Mouse (Mus musculus) c-Kit-positive CD71-positive TER-119-positive erythroid progenitor cells, embryonic 14.5 days (primary cell): ENCODE results near the gene Wnk1.
"Not testable (repeated sequence)": the region's sequence is repeated elsewhere in the genome, so short reads cannot be mapped to it uniquely, and the experiment has no call there.

Experiments used
- DNase-seq: peaks from one replicate; pipeline ENCODE4 v3.0.0-alpha.2; 2013; ENCODE audit warnings: low spot score

Wnk1 gene

DNA sequence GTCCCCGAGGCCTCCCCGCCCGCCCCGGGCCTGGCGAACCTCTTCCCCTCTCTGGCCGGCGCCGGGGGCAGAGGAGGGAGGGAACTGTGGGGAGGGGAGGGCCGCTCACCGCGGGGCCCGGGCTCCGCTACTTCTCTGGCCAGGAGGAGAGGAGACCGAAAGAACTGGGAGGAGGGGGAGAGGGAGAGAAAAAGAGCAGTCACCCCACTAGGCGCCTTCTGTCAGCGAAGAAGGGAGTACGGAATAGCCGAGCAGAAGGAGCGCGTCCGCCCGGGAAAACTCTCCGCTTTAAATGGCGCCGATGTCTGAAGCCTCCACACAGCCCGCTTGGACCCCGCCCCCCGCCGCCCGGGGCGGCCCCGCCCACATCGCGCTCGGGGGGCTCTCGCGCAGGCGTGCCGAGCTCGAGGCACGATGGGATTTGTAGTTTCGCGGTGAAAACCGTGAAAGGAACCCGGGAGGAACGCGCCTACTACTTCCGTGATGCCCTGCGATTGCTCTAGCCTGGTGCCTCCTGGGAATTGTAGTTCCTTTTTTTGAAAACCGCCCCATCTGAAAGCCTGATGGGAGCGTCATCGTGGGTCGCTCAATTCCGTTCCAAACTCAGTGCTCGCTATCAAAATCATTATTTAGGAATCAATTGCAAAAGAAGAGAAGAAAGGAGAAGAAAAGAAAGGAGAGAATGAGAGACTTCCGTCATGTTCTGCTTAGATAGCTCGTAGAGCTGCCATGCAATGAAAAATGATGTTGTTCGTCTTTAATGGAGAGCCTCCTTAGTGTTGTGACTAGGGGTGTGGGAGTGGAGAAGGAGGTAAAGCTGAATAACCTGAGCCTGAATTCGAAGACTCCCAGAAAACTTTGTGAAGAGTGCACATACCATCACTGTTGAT is at the start of gene Wnk1:
TSS of gene Wnk1 (minus strand) at position 307 of the 890 bp plus-strand sequence.
- peak; percentile 96 for DNase-seq

DNA sequence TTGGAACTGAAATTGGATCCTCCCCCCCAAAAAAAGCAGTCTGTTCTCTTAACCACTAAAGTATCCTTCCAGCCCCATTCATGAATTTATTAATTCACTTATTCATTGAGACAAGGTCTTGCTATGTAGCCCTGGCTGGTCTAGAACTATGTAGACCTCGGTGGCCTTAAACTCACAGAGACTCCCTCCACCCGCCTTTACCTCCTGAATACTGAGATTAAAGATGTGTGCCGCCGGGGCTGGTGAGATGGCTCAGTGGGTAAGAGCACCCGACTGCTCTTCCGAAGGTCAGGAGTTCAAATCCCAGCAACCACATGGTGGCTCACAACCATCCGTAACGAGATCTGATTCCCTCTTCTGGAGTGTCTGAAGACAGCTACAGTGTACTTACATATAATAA is 48.6 kb upstream of the Wnk1 start:
- DNase-seq = not testable (repeated sequence)

DNA sequence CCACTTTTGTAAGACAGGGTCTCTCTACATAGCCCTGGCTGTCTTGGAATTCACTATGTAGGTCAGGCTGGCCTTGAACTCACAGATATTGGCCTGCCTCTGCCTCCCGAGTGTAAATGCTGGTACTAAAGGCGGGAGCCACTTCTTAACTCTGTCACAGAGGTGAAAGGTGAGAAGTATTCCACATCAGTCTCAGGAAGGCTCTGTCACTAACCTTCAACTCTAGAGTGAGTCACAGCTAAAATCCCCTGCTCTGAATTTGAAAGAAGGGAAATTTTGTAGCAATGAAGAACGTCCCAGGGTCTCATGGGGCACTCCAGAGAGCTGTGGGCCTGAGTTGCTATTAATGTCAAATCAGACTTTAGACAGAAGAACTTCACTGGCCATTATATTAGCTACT is 47.4 kb upstream of the Wnk1 start:
- no peak for DNase-seq

DNA sequence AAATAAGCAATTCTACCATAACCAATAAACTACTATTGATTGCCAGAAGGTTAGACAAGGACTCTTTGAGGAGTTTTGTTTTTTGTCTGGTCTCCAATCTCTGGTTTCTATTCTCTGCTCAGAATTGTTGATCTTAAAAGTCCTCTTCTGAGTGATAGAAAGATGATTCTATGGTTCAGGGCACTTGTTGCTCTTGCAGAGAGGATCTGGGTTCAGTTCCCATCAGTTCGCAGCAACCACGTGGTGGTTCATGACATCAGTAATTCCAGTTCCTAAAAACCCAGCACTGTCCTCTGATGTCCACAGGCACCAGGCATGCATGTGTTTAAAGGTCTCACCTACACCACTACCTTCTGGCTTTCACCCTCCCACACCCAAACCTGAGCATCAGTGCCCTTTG is 46.5 kb upstream of the Wnk1 start:
- no peak for DNase-seq

DNA sequence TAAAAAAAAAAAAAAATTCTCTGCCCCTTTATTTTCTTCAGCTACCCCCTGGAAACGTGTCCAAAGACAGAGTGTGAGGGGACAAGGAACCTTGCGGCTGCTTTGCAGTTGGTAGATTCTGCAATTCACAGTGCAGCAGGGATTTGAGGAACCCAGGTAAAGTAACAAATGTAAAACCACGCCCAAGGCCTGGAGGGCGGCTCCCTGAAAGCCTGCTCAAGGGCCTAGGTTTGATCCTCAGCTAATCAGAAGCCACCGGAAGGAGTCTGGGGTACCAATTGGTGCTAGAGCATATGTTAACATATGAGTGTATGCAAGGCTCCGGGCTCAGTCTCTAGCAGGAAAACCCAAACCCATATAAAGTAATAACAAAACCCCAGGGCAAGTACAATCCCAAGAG is 45.0 kb upstream of the Wnk1 start:
- DNase-seq = no peak

DNA sequence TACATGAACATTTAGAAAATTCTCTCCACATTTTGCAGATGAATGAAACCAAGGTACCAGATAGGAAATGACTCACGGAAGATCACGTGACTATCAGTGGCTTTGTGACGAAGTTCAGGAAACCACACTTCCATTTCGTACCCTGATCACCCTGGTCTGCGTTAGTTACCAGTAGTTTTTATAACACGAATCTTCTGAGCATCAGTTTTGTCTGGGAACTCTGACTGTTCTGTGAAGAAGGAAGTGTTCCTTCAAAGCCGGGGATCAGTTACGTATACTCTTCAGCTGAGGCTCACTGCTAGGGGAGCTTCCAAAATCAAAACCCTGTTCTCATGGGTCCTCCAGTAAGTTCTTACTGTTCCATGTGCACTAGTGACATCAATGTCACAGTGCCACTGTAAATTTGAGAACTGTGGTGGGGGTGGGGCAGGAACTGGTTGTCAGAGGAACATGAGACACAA is 44.5 kb upstream of the Wnk1 start:
- DNase-seq = no peak

DNA sequence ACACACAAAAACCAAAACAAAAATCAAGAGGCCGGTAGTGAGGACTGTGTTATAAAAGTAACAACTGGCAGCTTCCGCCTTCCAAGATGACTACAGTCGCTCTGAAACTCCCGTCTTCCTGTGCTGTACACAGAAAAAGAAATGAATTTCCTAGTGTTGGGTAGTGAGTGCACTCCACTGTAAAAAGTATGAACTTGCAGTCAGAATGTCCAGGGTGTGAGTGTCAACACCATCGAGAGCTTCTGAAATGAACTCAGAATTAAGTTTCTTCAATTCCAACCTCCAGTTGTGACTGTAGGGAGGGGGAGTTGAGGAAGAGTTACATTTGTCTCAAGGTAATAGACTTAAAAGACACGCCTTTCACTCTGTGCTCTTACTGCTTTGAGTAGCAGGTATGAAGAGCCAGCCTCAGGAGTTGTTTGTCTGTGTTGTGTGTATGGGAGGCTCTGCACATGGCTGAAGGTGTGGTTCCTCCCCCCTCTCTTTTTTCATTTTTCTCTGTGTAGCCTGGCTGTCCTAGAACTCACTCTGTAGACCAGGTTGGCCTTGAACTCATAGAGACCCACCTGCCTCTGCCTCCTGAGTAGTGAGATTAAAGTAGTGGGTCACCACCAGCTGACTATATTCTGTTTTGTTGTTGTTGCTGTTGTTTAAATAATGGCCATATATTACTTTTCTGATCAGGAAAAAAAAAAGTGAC is 43.9 kb upstream of the Wnk1 start:
- DNase-seq = no peak

DNA sequence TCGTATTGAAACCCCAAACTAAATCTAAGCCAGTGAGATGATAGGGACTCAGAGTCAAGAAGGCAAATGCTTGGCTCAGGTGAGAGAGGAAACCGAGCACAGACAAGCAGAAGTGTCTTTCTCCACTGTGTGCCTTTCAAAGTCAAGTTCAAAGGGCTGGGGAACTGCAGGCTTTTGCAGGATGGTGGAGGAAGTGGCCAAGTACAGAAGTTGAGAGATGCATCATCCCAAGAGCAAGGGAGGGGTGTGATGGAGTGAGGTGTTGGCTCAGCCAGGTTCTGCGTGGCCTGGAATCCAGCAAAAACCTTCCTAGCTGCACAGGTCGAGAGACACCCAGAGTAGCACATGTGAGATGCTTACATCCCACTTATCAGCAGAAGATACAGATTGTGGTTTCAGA is 43.0 kb upstream of the Wnk1 start:
- DNase-seq = no peak

DNA sequence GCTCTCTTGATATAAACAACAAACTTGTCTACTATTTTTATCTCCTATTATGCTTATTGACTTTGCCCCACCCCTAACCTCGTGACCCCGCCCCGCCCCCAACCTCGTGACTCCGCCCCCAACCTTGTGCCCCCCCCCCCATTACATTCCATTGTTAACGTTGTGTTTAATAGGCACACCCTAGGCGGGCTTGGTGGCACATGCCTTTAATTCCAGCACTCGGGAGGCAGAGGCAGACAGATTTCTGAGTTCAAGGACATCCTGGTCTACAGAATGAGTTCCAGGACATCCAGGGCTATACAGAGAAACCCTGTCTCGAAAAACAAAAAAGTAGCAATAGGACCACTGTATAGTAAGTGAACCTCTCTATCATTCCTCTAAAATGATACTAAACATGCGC is 41.1 kb upstream of the Wnk1 start:
- no peak for DNase-seq

DNA sequence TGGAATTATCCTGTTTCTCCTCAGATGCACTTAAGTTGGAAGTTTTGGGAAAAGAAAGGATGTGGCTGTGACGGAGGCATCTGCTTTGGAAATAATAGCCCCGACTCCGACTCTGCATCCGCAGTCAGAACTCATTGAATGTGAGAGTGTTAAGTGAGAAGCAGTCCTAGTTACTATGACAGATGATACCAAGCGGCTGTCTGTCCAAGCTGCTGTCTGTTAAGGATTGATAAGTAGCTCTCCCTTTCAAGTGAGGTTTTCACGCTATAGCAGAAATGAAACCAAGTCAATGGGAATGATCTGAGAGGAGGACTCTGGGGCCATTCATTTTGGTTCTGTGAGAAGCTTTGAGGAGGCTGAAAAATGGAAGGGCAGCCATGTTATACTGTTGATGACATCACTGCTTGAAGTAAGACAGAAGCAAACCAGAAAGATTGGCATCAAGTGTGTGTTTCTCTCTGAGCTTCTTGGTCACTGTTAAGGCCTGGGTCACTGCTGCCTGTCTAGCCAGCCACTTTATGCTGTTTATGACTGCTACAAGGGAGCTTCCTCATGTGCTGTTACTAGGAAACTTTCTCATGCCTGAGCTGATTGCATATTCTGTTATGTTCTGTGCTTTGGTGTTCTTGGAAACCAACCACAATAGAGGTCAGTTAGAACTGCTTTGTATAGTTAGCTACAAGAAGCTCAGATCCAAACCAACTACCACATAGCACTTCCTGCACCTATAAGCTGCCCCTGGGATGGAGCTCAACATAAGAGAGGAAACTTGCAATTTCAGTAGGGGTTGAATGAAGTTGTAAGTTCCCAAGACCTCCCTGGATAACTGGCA is 38.4 kb upstream of the Wnk1 start:
- peak; percentile 43 for DNase-seq

DNA sequence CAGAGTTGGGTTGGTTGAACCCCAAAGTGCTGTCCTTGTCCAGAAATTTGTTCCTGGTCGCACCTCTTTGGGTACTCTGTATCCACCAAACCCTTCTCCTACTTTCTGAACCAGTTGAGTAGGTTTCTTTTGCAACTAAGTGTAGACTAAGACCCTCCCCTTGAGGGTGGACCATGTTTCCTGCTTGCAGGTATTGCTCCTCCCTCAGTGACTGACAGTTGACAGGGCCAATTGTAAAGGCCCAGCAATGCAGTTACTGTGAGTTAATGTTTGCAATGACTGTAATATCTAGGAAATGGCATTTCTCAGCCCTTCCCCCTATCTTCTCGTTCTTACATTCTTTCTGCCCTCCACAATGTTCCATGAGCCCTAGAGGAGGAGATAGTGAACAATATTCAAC is 34.2 kb upstream of the Wnk1 start:
- no peak for DNase-seq

DNA sequence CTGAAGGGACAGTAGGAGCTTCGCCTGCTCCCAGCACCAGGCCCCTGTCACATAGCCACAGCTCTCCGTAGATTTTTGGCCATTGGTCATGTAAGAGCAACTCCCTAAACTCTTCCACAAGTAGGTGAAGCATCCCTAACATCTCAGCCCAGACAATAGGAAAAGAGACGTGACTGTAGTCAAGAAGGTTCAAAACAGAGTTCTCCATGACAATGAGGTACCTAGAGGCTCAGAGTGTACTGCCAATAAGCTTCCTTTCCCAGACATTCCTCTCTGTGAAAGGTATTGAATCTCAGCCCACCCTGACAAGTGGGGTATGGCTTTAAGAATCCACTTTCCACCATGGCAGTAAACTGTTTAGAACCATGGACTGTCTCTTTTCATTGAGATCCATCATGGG is 31.1 kb upstream of the Wnk1 start:
- no peak for DNase-seq

DNA sequence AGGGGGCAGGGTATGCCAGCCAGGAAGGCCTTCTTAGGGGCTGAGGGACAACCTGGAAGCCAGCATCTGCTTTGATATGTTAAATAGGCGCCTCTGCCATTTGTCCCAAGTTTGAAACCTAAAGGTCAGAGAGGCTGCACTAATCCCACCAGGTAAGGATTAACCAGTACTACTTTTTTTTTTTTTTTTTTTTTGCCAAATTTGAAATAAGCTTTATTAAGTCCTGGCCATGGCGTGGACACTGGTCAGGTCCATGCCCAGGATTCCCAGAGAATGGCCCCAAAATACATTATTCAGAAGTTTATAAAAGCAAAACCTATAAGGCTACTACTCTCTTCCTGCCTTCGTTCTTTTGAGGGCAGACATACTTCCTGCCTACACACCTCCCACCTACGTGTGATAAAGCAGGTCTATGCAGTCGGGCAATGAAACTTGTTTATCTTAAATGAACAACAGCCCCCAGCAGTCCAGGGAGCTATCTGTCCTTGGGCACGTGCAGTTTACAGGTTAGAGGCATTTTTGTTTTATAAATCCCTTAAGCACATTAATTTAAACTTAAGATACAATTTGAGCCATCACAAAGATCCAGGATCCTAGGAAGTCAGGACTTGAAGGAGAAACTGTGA is 27.2 kb upstream of the Wnk1 start:
- no peak for DNase-seq

DNA sequence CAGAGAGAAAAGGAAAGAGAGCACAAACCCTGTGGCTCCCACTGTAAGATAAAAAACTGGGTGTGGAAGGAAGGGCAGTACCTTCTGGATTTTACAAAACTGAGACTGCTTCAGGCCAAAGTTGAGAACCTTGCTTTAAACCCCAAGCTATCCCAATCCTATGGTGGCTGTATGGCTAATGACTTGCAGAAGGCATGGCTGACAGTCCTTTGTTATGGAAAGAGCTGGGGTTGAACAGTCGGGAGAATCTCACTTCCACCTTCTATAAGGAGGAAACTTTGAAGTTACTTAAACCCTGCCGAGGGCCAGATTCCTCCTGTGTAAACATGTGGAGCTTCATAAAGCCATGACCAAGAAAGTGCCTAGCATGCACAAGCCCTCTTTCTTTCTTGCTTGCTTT is 26.2 kb upstream of the Wnk1 start:
- DNase-seq = no peak

DNA sequence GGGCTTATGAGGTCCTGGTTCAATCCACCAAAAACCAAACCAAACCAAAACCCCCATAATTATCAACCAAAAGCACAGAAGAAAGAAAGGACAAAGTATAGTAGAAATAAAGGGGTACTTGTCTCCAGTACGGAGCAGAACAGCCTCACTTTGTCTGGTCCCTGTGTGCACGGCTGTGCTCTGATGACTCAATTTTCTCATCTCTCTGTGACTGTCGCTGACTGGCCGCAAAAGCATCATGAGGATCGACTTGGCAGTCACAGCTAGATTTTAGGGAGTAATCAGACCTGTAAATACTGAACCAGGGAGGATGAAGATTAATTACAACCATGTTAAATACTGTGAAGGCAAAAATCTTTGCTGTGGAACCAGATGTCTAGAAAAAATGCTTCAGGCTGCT is 24.5 kb upstream of the Wnk1 start:
- no peak for DNase-seq

DNA sequence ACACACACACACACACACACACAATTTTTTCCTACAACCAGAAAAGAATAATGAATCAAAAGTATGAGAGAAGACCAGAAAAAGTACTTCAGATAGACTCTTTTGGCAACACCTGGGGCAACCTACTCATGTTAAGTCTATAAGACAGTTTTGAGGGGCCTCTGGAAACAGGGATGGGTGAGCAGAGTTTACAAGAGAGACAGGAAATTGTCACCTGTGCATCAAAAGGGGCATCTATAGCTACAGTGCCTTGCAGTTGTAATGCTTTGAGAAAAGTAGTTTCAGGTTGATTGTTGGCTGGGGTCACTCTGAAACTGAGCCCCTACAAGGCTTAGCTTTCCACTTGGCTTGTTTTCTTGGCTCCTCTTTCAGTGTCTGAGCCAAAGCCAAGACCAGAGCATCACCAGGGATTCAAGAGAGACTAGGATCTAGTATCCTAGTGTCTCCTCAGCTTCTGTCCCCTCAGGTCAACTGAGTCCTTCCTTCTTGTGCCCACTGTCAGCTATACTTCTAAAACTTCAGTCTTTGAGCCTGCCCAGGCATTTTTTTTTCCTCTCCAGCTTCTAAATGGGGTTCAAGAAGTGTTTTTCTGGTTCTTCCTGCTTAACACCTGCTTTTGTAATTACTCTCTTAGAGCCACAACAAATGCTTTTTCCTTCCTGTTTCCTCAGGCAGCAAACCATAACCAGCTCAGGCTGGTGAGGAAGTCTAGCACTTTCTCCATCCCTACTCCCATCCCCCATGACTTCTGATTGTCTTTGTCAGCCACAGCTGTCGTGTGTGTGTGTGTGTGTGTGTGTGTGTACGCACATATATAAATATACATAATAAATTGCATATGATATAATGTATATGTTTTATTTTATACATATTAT is 17.4 kb upstream of the Wnk1 start:
- DNase-seq = no peak

DNA sequence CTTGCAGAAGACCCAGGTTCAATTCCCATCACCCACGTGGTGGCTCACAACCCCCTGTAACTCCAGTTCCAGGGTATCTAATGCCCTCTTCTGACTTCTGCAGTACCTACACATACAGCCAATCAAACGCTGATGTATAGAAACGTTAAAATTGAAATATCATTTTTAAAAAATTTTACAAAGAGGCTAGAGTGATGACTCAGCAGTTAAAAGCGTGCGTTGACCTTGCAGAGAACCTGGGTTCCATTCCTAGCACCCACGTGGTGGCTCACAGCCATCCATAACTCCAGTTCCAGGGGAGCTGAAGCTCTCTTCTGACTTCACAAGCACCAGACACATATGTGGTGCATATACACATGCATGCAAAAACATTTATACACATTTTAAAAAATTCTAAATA is 15.9 kb upstream of the Wnk1 start:
- DNase-seq = no peak

DNA sequence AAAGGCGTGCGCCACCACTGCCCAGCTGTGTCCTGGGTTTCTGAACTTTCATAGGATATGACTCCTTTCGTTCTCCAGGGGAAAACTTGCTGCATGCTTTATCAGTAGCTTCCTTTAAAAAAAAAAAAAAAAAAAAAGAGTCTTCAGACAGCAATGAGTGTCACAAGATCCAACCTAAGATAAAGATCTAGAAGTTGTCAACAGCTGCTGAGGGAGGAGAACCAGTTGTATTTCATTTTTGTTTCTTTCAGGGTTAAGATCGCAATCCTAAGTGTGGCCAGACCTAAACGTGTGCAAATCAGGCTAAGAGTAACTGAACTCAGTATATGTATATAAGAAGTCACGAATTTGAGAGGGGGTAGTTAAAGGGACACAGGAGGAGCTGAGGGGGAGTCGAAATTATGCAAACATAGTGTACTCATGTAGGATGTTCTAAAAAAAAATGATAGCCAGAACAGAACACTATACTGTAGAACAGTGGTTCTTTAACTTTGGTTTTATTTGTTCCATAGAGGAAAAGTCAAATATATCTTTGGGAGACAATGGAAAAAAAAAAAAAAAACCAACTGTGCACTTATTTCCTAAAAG is 9.3 kb upstream of the Wnk1 start:
- no peak for DNase-seq

DNA sequence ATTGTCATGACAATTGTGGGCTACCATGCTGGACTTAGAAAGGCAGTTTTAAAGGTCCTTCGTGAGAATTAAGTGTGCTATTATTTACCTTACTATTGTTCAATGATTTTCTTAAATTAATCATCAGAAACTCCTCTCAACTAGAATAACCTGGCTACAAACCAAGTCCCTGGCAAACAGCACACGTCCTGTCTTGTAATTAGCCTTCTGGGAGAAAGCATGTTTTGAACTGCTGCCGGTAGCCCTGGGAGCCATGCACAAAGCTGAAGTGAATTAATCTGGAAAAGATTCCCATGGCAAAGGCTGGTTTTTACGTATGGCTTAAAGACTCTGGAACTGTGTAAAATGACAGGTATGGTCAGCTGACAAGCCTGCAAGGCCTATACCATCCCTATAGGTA is 6.9 kb upstream of the Wnk1 start:
- no peak for DNase-seq

DNA sequence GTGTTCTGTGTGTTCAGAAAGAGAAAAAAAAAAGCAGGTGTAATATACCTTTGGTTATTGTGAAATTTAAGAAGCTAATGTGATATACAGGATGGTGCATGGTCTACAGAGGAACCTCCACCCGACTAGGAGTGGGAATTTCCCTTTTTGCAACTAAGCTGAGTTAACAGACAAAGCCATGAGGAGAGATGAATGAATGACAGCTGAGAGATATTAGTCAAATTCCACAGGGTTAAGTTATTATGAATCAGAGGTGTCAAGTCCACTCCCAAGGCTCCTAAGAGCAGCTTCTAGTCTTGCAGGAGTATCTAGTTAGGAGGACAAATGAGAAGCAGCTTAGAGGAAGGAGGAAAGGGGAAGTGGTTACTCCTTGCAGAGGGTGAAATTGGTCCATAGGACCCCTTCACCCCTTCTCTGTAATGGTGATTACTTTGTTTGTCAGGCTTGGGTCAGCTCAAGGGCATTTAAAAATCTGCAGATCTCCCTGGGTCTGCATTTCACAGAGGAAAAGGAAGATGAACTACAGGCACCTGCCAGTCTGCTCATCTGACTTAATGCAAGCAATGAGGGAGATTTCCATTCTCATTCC is 4.3 kb upstream of the Wnk1 start:
- DNase-seq = no peak

DNA sequence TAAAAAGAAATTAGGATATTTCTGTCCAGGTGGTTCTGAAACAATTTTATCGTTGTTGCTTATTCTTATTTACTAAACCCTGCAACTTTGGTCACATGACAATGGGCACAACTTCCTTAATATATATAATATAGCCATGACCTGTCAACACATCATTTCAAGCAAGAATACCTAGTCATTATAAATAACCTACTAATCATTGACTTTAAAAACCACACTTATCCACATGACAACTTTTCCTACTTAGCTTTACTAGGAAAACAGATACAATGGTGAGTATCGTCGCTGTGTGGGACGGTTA is 2.0 kb upstream of the Wnk1 start:
- DNase-seq = no peak
